Mouse (Mus musculus) heart, adult 2 months (tissue): ENCODE data around the gene Gm21830.
A peak's percentile ranks its signal among the peaks of the same experiment; 100 is the strongest.

Experiments used
- CTCF ChIP-seq: fragments of 200-600 bp; IDR thresholded peaks from 2 replicates; pipeline ENCODE4 v1.8.1; 2022; ENCODE audit warnings: antibody characterized with exemption, mild to moderate bottlenecking, moderate library complexity
- EP300 ChIP-seq: fragments of 200-500 bp; IDR thresholded peaks from 2 replicates; pipeline ENCODE4 v1.6.1; 2011; ENCODE audit warnings: low read depth, low read length, control low read depth; ENCODE audit not compliant: insufficient read depth
- POLR2A ChIP-seq: fragments of 200-500 bp; IDR thresholded peaks from 2 replicates; pipeline ENCODE4 v1.6.1; 2011; ENCODE audit warnings: mild to moderate bottlenecking, low read depth, low read length, control low read depth; ENCODE audit not compliant: insufficient read depth

DNA sequence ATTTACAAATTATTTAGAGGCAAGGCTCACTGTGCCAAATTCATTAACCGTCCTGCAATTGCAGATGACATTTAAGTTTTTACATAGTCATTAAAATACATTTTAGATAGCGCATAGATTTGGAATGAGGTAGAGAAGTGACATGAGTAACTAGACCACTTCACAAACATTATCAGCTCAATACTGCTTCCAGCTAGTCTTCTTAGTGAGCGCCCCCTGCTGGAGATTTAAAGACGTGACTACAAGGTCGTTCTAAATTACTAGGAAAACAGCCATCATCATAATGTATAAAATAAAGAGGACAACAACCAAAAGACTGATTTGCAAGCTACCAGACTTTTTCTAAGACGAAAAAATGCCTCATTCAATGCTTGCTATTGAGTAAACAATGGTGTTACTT is 64.2 kb downstream of the Gm21830 start:
- TF ChIP-seq CTCF (peak; percentile 78), POLR2A (no peak), EP300 (no peak)
